Mouse (Mus musculus) gastrocnemius, postnatal 10 days (tissue): ENCODE results near the gene Hnrnph3. TPM values are rescaled to one million over a fixed set of nuclear protein-coding genes. Genes with fewer than 3 reads are reported as not detected.
A peak's percentile ranks its signal among the peaks of the same experiment; 100 is the strongest.

ENCODE experiments used
- DNase-seq: peaks from one replicate; pipeline ENCODE4 v3.0.0; 2021; ENCODE audit warnings: mixed read lengths
- total RNA-seq, 2 experiments: library from RNA; stranded (reverse); gene quantifications; 2 replicates each; pipeline ENCODE4 v1.2.3; 2021

The Hnrnph3 gene
- total RNA-seq, 2 experiments from 2014 or later: 15.9 to 24.0 TPM

GRCm38 (mm10) chr10:63032267-63032666 lies 8.2 kb upstream of the Hnrnph3 start:
- no peak for DNase-seq

- DNase-seq: no peak
These were observed 4.4 kb upstream of the Hnrnph3 start for GRCm38 (mm10) chr10:63028396-63028795.

DNA sequence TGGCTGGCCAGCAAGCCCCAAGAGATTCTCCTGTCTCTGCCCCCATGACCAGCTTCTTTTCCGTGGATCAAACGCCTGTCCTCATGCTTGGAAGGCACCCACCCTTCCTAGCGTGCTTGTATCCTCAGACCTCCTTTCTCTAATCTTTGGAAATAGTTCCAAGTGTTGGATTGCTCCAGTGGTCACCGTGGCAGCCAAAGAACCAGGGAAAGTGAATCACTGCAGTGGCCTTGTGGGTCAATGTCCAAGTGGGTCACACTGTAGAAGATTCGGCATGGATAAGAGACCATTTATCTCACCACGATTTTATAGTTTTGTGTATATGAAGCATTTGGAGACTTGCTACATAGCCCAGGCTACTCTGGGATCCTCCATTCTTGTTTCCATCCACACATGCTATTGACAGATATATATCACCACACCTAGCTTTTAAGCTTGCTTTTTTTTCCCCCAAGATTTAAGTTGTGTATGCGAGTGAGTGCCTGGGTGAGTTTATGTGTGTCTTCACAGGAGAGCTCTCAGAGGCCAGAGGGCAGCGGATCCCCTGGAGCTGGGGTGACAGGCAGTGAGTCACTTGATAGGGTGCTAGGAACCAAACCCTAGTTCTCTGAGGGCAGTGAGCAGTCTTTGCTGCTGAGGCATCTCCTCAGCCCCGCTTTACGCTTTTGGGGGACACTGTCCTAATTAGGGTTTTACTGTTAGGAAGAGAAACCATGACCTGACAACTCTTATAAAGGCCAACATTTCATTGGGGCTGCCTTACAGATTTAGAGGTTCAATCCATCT lies 3.6 kb upstream of the Hnrnph3 start:
- DNase-seq: no peak

DNA sequence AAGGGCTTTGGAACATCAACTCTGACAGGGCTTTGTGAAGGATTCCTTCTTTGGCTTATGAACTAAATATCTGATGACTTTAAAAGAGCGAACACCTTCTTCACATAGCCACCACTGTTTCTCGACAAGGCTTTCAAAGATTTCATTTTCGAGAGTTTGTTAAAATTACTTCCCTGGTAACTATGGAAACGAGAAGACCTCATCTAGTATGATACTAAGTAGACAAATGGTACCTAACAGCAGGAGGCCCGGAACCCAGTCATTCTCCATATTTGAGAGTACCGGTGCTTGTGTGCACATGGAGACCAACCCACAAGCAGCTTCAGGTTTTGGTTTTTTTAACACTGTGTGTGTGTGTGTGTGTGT lies 2.8 kb upstream of the Hnrnph3 start:
- DNase-seq: no peak

GRCm38 (mm10) chr10:63026156-63026794 lies 2.3 kb upstream of the Hnrnph3 start:
- no peak for DNase-seq

DNA sequence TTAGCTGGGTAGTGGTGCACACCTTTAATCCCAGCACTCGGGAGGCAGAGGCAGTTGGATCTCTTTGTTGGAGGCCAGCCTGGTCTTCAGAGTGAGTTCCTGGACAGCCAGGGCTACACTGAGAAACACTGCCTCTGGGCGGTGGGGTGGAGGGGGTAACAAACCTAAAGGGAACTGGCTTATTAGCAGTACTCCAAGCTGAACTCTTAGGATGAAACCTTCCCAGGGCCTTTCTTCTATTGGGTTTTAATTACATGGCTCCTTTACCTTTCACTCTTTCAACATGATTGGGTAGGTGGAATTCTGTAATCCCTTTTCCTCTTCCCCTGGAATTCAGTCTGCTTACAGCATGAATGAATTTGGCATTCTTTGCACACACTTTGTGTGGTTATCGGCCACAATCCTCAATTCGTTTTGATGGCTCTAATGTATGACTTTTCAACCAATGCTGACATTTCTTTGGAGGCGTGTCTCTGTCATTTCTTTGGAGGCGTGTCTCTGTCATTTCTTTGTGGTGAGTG lies 1.5 kb upstream of the Hnrnph3 start:
- DNase-seq: no peak

GRCm38 (mm10) chr10:63025016-63025415 lies 999 bp upstream of the Hnrnph3 start:
- DNase-seq: no peak

GRCm38 (mm10) chr10:63024580-63024910 lies 528 bp upstream of the Hnrnph3 start:
- DNase-seq: peak; percentile 60

DNA sequence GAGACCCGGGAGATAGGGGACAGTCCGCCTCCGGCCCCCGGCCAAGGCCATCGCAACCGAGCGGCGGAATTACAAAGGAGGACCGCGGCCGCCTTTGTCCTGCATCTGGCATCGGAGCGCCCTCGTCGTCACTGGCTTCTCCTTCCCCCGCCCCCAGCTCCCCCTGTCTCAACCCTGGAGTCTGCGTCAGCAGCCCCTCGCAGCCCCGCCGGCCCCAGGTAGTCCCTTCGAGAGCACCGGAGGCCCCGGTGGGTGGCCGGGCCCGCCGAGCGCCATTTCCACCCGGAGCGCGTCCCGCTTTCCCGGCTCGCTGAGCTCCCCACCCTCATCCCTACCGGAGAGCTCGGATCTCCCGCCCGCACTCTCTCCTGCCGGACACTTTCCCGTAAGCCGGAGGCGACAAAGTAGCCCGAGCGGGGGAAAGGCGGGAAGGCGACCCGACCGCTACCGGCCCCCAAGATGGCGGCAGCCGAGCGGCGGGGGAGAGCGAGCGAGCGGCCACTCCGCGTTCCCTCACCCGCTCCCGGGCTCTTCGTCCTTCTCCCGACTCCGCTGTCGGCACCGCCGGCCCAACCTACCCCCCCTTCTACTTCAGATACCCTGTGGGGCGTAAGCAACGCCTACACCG lies 782 bp downstream of the Hnrnph3 start:
- DNase-seq: peak; percentile 71

- no peak for DNase-seq
These were observed 1.4 kb downstream of the Hnrnph3 start for GRCm38 (mm10) chr10:63022541-63023120.

DNA sequence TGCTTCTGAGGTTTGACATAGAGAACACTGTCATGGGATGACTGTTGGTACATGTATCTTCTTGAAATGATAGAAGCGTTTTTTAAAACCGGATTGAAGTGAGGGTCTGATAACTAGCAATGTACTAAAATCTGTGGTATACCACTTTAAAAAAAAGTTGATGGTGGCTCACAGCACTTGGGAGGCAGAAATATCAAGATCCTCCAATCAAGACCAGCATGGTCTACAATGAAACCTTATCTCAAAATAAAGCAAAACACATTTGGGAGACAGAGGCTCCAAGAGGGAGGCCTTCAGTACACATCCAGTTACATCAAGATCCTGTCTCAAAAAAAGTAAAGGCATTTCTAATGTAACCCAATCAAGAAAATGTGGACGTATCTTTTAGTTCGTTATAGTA lies 2.3 kb downstream of the Hnrnph3 start:
- DNase-seq: no peak

- DNase-seq: no peak
These were observed 4.7 kb downstream of the Hnrnph3 start for GRCm38 (mm10) chr10:63019304-63019703.

GRCm38 (mm10) chr10:63014168-63014567 lies 9.8 kb downstream of the Hnrnph3 start:
- DNase-seq: no peak

DNA sequence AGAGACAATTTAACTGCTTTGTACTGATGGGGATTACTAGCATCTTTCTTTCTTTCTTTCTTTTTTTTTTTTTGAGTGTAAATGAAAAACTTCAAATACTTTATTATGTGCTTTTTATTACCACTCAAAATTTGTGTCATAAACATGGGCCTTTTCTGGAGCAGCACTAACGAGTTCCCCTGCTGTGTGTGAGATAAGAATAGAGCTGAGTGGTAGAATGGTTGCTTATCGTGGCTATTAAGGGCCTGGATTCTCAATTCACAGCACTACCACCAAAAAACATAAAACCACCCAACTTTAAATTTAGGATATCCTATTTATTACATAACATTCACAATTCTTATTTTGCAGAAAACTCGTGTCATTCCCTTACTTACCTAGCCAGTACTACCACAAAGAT lies 10.5 kb downstream of the Hnrnph3 start:
- DNase-seq: no peak

DNA sequence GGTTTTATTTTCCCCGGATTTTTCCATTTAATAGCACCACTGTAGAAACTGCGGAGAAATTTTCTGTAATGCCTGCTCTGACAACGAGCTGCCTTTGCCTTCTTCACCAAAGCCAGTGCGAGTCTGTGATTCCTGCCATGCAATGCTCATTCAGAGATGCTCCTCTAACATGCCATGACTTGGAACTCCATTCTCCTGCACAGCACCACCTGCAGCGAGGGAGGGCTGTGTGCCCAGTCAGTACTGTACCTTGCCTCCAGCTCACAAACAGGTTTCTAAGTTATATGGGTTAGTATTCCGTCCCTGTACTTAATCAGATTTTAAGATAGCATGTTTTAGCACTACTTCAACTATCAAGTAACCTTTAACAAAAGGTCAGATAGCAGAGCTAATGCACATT lies 12.5 kb downstream of the Hnrnph3 start:
- DNase-seq: no peak

DNA sequence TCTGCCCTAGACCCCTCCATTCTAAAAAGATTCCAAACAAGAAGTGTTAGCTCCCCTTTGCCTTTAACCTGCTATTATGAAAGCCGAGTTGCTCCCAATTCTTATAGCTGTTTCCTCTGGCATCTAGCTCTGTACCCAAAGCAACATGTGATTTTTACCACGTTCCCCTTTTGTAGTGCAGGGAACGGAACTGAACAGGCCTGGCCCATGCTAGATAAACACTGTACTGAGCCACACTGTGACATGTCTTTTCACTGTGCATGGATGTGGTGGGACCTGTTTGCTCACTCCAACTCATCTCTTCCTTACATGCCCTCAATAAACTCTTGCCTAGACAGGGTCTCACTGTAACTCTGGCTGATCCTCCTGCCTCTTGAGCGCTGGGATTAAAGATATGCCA lies 13.7 kb downstream of the Hnrnph3 start:
- DNase-seq: no peak

DNA sequence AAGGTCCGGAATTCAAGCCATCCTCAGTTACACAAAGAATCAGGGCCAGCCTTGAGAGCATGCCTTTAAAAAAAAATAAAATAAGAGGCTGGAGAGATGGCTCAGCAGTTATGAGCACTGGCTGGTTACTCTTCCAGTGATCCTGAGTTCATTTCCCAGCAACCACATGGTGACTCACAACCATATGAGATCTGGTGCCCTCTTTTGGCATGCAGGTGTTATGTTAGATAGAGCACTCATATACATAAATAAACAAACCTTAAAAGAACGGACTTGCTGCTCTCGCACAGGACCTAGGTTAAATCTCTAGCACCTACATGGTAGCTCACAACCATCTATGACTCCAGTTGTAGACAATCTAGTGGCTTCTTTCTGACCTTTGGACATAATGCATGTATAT lies 15.8 kb downstream of the Hnrnph3 start:
- no peak for DNase-seq

DNA sequence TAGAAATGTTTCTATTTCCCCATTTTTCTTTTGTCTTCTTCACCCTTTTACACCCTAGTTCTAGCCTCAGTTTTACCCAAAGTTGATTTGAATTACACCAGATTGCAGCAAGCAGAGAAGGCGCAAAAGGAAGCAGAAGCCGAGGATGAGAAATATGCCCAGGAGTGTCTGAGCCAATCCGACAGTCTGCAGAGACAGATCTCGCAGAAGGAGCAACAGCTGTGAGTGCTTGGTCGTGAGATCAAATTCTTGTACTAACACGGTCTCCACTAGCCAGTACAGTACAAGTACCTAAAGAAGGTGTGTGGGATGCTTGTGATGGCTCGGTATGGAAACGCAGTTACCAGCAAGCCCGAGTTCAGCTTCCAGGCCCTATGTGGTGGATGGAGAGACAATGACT lies 19.5 kb downstream of the Hnrnph3 start:
- no peak for DNase-seq

GRCm38 (mm10) chr10:63003252-63003651 lies 20.8 kb downstream of the Hnrnph3 start:
- DNase-seq: no peak

- DNase-seq: no peak
These were observed 23.4 kb downstream of the Hnrnph3 start for GRCm38 (mm10) chr10:63000584-63000983.

DNA sequence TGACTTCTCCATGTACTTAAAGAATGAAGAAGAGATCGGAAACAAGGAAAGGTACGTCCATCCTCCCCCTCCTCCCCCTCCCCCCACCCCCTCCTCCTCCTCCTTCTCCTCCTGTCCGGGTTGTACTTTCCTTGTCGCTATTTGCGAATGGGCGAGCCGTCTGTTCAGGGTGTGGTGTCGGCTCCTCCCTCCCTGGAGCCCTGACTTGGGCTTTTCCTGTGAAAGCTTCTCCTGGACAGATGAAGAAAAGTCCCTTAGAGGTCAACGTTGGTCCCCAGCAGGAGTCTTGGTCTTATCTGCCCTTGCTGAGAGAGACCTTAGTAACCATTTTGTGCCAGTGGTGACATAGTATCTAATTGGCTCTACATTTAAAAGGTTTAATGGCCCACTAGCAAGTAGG lies 30.0 kb downstream of the Hnrnph3 start:
- no peak for DNase-seq

DNA sequence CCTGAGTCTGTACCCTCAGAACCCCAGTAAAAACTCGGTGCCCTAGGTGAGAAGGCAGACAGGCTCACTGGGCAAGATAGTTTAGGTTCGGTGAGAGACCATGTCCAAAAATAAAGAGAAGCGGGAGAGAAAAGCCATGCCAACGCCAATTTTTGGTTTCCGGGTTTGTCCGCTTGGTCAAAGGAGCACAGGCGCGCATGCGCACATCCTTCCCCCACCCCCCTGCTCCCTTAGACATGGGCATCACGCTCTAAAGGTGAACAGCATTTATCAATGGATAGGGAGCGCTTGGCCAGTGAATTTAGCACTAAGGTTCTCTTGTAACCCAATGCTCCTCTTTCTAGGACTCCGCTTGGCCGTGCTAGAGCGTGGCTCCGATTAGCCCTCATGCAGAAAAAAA lies 33.4 kb downstream of the Hnrnph3 start:
- no peak for DNase-seq

DNA sequence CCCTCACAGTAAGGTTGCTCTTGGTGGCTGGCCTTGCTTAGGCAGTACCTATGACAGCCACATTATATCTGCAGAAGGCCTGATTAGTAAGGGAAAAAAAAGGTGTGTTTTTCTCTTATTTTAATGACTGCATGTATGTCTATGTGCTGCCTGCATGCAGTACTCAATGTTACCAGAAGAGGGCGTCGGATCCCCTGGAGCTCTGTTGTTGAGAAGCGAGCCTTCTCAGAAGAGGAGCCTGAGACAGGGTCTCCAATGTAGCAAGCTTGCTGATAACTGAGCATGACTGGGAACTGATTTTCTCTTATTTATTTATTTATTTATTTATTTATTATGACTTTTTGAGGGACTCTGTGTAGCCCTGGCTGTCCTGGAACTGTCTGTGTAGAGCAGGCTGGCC lies 36.7 kb downstream of the Hnrnph3 start:
- DNase-seq: peak; percentile 24
